10 mouse cellular contexts compared by ENCODE assay signal in genomic region chr4:118542510-118543157, GRCm38 (mm10). TPM values are rescaled to one million over a fixed set of nuclear protein-coding genes. Genes with fewer than 3 reads are reported as not detected.
A peak's percentile ranks its signal among the peaks of the same experiment; 100 is the strongest.
DNase-seq lines count a peak whose midpoint lies in the region; ATAC-seq and TF ChIP-seq lines count a peak whose summit lies in the region.
"Had no signal": no experiment of that assay in that cellular context is flagged by ENCODE, and none has a peak within 500 bp of the region (broad histone marks: within the 10 kb centered on the region; RNA-seq: fewer than 3 reads in every experiment).

No protein-coding gene starts in this region.

- peak overlapping the region; percentile 79 for H3K4me2 ChIP-seq in heart, embryonic 16.5 days (ENCODE audit: low read depth, low read length)
- H3K4me2 ChIP-seq in midbrain, embryonic 16.5 days (ENCODE audit: low read length), result no peak overlapping the region
- 0 out of 2 replicates have a peak overlapping the region, but pooled peaks have one; percentile 57 for H3K4me2 ChIP-seq in hindbrain, postnatal 0 days (ENCODE audit: low read depth, low read length)
- H3K4me2 ChIP-seq in midbrain, embryonic 11.5 days, result no peak overlapping the region

- H3K27ac ChIP-seq in heart, embryonic 16.5 days (ENCODE audit: low read length), result no peak overlapping the region
- H3K27ac ChIP-seq in midbrain, embryonic 10.5 days (replicated peaks), result no peak overlapping the region
- H3K27ac ChIP-seq in midbrain, embryonic 16.5 days (ENCODE audit: low read length), result no peak overlapping the region
- no peak overlapping the region for H3K27ac ChIP-seq in hindbrain, postnatal 0 days
- H3K27ac ChIP-seq in small intestine, adult 2 months (ENCODE audit: insufficient read depth, low read depth, low read length), result peak overlapping the region; percentile 96; the same call in 1 of the 2 replicates
- H3K27ac ChIP-seq in midbrain, embryonic 11.5 days (ENCODE audit: low read depth, low read length), result no peak overlapping the region
- H3K27ac ChIP-seq: forebrain, embryonic 15.5 days had no signal

- no peak for ATAC-seq in heart, embryonic 16.5 days (replicated peaks; ENCODE audit: extremely low read depth, insufficient read depth, low FRiP score)
- ATAC-seq in midbrain, embryonic 16.5 days, result no peak
- ATAC-seq in hindbrain, postnatal 0 days, result no peak
- no peak for ATAC-seq in midbrain, embryonic 11.5 days (ENCODE audit: low FRiP score)
- ATAC-seq: forebrain, embryonic 15.5 days had no signal

- H3K27me3 ChIP-seq in heart, embryonic 16.5 days (ENCODE audit: control insufficient read depth, insufficient read depth, low read length), result peaks cover 12% of the 10 kb centered on the region
- H3K27me3 ChIP-seq in midbrain, embryonic 10.5 days (ENCODE audit: low read depth, poor library complexity, severe bottlenecking), result peaks cover 61% of the 10 kb centered on the region
- H3K27me3 ChIP-seq in midbrain, embryonic 16.5 days (ENCODE audit: control insufficient read depth, insufficient read depth, low read depth, low read length), result peaks cover 12% of the 10 kb centered on the region; the same call in 1 of the 2 replicates
- no peaks in the 10 kb centered on the region; the same call in 1 of the 2 replicates for H3K27me3 ChIP-seq in hindbrain, postnatal 0 days (ENCODE audit: insufficient read depth, low read length)
- no peaks in the 10 kb centered on the region for H3K27me3 ChIP-seq in small intestine, adult 2 months (ENCODE audit: control insufficient read depth, insufficient read depth, low read length)
- no peaks in the 10 kb centered on the region; the same call in 1 of the 2 replicates for H3K27me3 ChIP-seq in midbrain, embryonic 11.5 days (ENCODE audit: control insufficient read depth, insufficient read depth, low read length)
- H3K27me3 ChIP-seq: forebrain, embryonic 15.5 days had no signal

- H3K4me3 ChIP-seq in heart, embryonic 16.5 days (ENCODE audit: low read length), result peak overlapping the region; percentile 49
- peak overlapping the region; percentile 46; the same call in 1 of the 2 replicates for H3K4me3 ChIP-seq in midbrain, embryonic 10.5 days
- no peak overlapping the region for H3K4me3 ChIP-seq in midbrain, embryonic 16.5 days (ENCODE audit: low read depth, low read length)
- no peak overlapping the region for H3K4me3 ChIP-seq in hindbrain, postnatal 0 days (ENCODE audit: low read length)
- H3K4me3 ChIP-seq in small intestine, adult 2 months (ENCODE audit: low read depth, low read length), result peak overlapping the region; percentile 67
- no peak overlapping the region for H3K4me3 ChIP-seq in midbrain, embryonic 11.5 days (ENCODE audit: low read depth, low read length)

- WGBS in heart, embryonic 16.5 days, result 41% methylated on average over 9 of the region's 9 CpGs
- 60% methylated on average over 9 of the region's 9 CpGs for WGBS in midbrain, embryonic 10.5 days
- WGBS in midbrain, embryonic 16.5 days, result 65% methylated on average over 9 of the region's 9 CpGs
- WGBS in hindbrain, postnatal 0 days, result 61% methylated on average over 9 of the region's 9 CpGs
- WGBS in small intestine, adult 2 months, result 49% methylated on average over 9 of the region's 9 CpGs
- WGBS in midbrain, embryonic 11.5 days, result 70% methylated on average over 9 of the region's 9 CpGs

- no peaks in the 10 kb centered on the region for H3K36me3 ChIP-seq in heart, embryonic 16.5 days (ENCODE audit: control insufficient read depth, insufficient read depth)
- H3K36me3 ChIP-seq in midbrain, embryonic 10.5 days, result no peaks in the 10 kb centered on the region
- no peaks in the 10 kb centered on the region for H3K36me3 ChIP-seq in midbrain, embryonic 16.5 days (ENCODE audit: control insufficient read depth, insufficient read depth, low read length)
- H3K36me3 ChIP-seq in hindbrain, postnatal 0 days (ENCODE audit: insufficient read depth, low read length), result no peaks in the 10 kb centered on the region
- H3K36me3 ChIP-seq in small intestine, adult 2 months (ENCODE audit: control insufficient read depth, insufficient read depth, low read length), result 0 out of 2 replicates have a peak, but pooled peaks cover 1% of the 10 kb centered on the region
- no peaks in the 10 kb centered on the region for H3K36me3 ChIP-seq in midbrain, embryonic 11.5 days (ENCODE audit: control insufficient read depth, insufficient read depth, low read length)
- H3K36me3 ChIP-seq: forebrain, embryonic 15.5 days had no signal

- TF ChIP-seq POLR2A in small intestine, adult 2 months (IDR thresholded peaks at IDR 0.05; ENCODE audit: low read depth, low read length), result no peak

- H3K9ac ChIP-seq in heart, embryonic 16.5 days (ENCODE audit: low read length), result peak overlapping the region; percentile 61
- no peak overlapping the region for H3K9ac ChIP-seq in midbrain, embryonic 16.5 days (ENCODE audit: low read depth, low read length)
- no peak overlapping the region for H3K9ac ChIP-seq in hindbrain, postnatal 0 days (replicated peaks; ENCODE audit: low read length)
- H3K9ac ChIP-seq in midbrain, embryonic 11.5 days (ENCODE audit: low read length), result no peak overlapping the region
- H3K9ac ChIP-seq: forebrain, embryonic 15.5 days had no signal

- H3K4me1 ChIP-seq in heart, embryonic 16.5 days (ENCODE audit: control insufficient read depth, insufficient read depth, low read length), result peaks cover 4% of the 10 kb centered on the region; the same call in 1 of the 2 replicates
- peaks cover 29% of the 10 kb centered on the region for H3K4me1 ChIP-seq in midbrain, embryonic 10.5 days
- H3K4me1 ChIP-seq in midbrain, embryonic 16.5 days (ENCODE audit: control insufficient read depth, insufficient read depth, low read length), result no peaks in the 10 kb centered on the region; the same call in 1 of the 2 replicates
- H3K4me1 ChIP-seq in hindbrain, postnatal 0 days (ENCODE audit: insufficient read depth, low read length), result no peaks in the 10 kb centered on the region
- peaks cover 12% of the 10 kb centered on the region for H3K4me1 ChIP-seq in small intestine, adult 2 months (ENCODE audit: control insufficient read depth, insufficient read depth, insufficient read length, low read length)
- H3K4me1 ChIP-seq in midbrain, embryonic 11.5 days (ENCODE audit: control insufficient read depth, insufficient read depth, low read length), result peaks cover 12% of the 10 kb centered on the region; the same call in 1 of the 2 replicates

- TF ChIP-seq CTCF in hindbrain, postnatal 0 days (IDR thresholded peaks at IDR 0.05; ENCODE audit: low read depth), result no peak
- TF ChIP-seq CTCF in small intestine, adult 2 months (IDR thresholded peaks at IDR 0.05; ENCODE audit: extremely low read depth, insufficient read length, insufficient replicate concordance, low read depth, low read length), result no peak

- H3K9me3 ChIP-seq in heart, embryonic 16.5 days (replicated peaks; ENCODE audit: control insufficient read depth, low read length), result peaks cover 2% of the 10 kb centered on the region; the same call in 1 of the 2 replicates
- peaks cover 3% of the 10 kb centered on the region; the same call in 1 of the 2 replicates for H3K9me3 ChIP-seq in midbrain, embryonic 10.5 days (replicated peaks)
- H3K9me3 ChIP-seq in midbrain, embryonic 16.5 days (replicated peaks; ENCODE audit: control insufficient read depth, low read length, poor library complexity, severe bottlenecking), result no peaks in the 10 kb centered on the region
- H3K9me3 ChIP-seq in hindbrain, postnatal 0 days (ENCODE audit: low read length), result no peaks in the 10 kb centered on the region
- no peaks in the 10 kb centered on the region for H3K9me3 ChIP-seq in midbrain, embryonic 11.5 days (ENCODE audit: control insufficient read depth, low read length)
- H3K9me3 ChIP-seq: forebrain, embryonic 15.5 days had no signal

- no peak for DNase-seq in heart, adult 11 months
- no peak for DNase-seq in midbrain, embryonic 10.5 days (ENCODE audit: low spot score)
- DNase-seq in hindbrain, postnatal 0 days (ENCODE audit: low spot score), result no peak
- no peak for DNase-seq in c-Kit-positive CD71-positive TER-119-positive erythroid progenitor cells, embryonic 14.5 days (ENCODE audit: low spot score)
- no peak for DNase-seq in midbrain, embryonic 11.5 days (ENCODE audit: low spot score, missing footprints)
- DNase-seq: spleen, adult 18-20 months had no signal

RNA-seq across cellular contexts. Expression of gene Tmem125, which starts 1.2 kb away (rescaled TPM):
- polyA plus RNA-seq in heart, embryonic 16.5 days (2015; fragmentation: Nextera tagmentation; extraction: Ambion mirVana), result 0.80 and 0.95 TPM in 2 replicates
- polyA plus RNA-seq in midbrain, embryonic 10.5 days (2016; fragmentation: Nextera tagmentation; extraction: Ambion mirVana), result 0.28 and 0.30 TPM in 2 replicates
- not detected in 2 replicates for polyA plus RNA-seq in midbrain, embryonic 16.5 days (2015; fragmentation: Nextera tagmentation; extraction: Ambion mirVana)
- total RNA-seq in hindbrain, postnatal 0 days (2014; rRNA removed), result 0.90 and 4.8 TPM in 2 replicates
- 0.64 and 0.83 TPM in 2 replicates for polyA plus RNA-seq in hindbrain, postnatal 0 days (2015; fragmentation: Nextera tagmentation; extraction: Ambion mirVana)
- polyA plus RNA-seq in small intestine, adult 2 months (2012; rRNA removed), result 37.2 and 68.8 TPM in 2 replicates
- 0.11 and 0.22 TPM in 2 replicates for polyA plus RNA-seq in midbrain, embryonic 11.5 days (2014; fragmentation: Nextera tagmentation; extraction: Ambion mirVana)

RNA-seq across cellular contexts. Expression of gene 2610528J11Rik, which starts 15.8 kb away (rescaled TPM):
- polyA plus RNA-seq in heart, embryonic 16.5 days (2015; fragmentation: Nextera tagmentation; extraction: Ambion mirVana), result 1.4 and 1.8 TPM in 2 replicates
- 0.52 and 0.53 TPM in 2 replicates for polyA plus RNA-seq in midbrain, embryonic 10.5 days (2016; fragmentation: Nextera tagmentation; extraction: Ambion mirVana)
- polyA plus RNA-seq in midbrain, embryonic 16.5 days (2015; fragmentation: Nextera tagmentation; extraction: Ambion mirVana), result not detected in 2 replicates
- not detected in 2 replicates for total RNA-seq in hindbrain, postnatal 0 days (2014; rRNA removed)
- not detected in 2 replicates for polyA plus RNA-seq in hindbrain, postnatal 0 days (2015; fragmentation: Nextera tagmentation; extraction: Ambion mirVana)
- polyA plus RNA-seq in small intestine, adult 2 months (2012; rRNA removed), result 62.2 and 164 TPM in 2 replicates
- 0.42 and 0.46 TPM in 2 replicates for polyA plus RNA-seq in midbrain, embryonic 11.5 days (2014; fragmentation: Nextera tagmentation; extraction: Ambion mirVana)
- polyA plus RNA-seq: forebrain, embryonic 15.5 days had no signal

RNA-seq across cellular contexts. Expression of gene Tie1, which starts 52.8 kb away (rescaled TPM):
- polyA plus RNA-seq in heart, embryonic 16.5 days (2015; fragmentation: Nextera tagmentation; extraction: Ambion mirVana), result 52.1 and 60.8 TPM in 2 replicates
- 13.1 and 15.8 TPM in 2 replicates for polyA plus RNA-seq in midbrain, embryonic 10.5 days (2016; fragmentation: Nextera tagmentation; extraction: Ambion mirVana)
- 13.1 and 14.4 TPM in 2 replicates for polyA plus RNA-seq in midbrain, embryonic 16.5 days (2015; fragmentation: Nextera tagmentation; extraction: Ambion mirVana)
- 15.9 and 20.2 TPM in 2 replicates for total RNA-seq in hindbrain, postnatal 0 days (2014; rRNA removed)
- 10.5 and 11.6 TPM in 2 replicates for polyA plus RNA-seq in hindbrain, postnatal 0 days (2015; fragmentation: Nextera tagmentation; extraction: Ambion mirVana)
- polyA plus RNA-seq in small intestine, adult 2 months (2012; rRNA removed), result 8.6 and 16.2 TPM in 2 replicates
- polyA plus RNA-seq in midbrain, embryonic 11.5 days (2014; fragmentation: Nextera tagmentation; extraction: Ambion mirVana), result 9.1 and 9.5 TPM in 2 replicates

Comparison
In these comparisons a context has a peak if more than half of its experiments do, and no peak if none do; other contexts are left out.
1. H3K4me3 ChIP-seq: peak in heart, embryonic 16.5 days (single experiment), midbrain, embryonic 10.5 days (single experiment) and small intestine, adult 2 months (single experiment); none in midbrain, embryonic 16.5 days (single experiment), hindbrain, postnatal 0 days (single experiment) and midbrain, embryonic 11.5 days (single experiment).
2. H3K4me2 ChIP-seq: peak in heart, embryonic 16.5 days (single experiment) and hindbrain, postnatal 0 days (single experiment); none in midbrain, embryonic 16.5 days (single experiment) and midbrain, embryonic 11.5 days (single experiment).
3. RNA of gene Tmem125, which starts 1.2 kb away (polyA plus RNA-seq): 37.2 to 68.8 TPM in small intestine, adult 2 months; 0.80 to 0.95 TPM in heart, embryonic 16.5 days, 0.64 to 0.83 TPM in hindbrain, postnatal 0 days, 0.28 to 0.30 TPM in midbrain, embryonic 10.5 days, 0.11 to 0.22 TPM in midbrain, embryonic 11.5 days and not detected in midbrain, embryonic 16.5 days; every median in the first group is over 10 times any median in the second.
4. RNA of gene 2610528J11Rik, which starts 15.8 kb away (polyA plus RNA-seq): 62.2 to 164 TPM in small intestine, adult 2 months; 1.4 to 1.8 TPM in heart, embryonic 16.5 days, 0.52 to 0.53 TPM in midbrain, embryonic 10.5 days, 0.42 to 0.46 TPM in midbrain, embryonic 11.5 days, not detected in hindbrain, postnatal 0 days and not detected in midbrain, embryonic 16.5 days; every median in the first group is over 10 times any median in the second.